Mouse (Mus musculus): Measurements from ENCODE around the gene Mprip.
"Not testable (repeated sequence)": the region's sequence is repeated elsewhere in the genome, so short reads cannot be mapped to it uniquely, and the experiment has no call there.

Mprip gene

DNA sequence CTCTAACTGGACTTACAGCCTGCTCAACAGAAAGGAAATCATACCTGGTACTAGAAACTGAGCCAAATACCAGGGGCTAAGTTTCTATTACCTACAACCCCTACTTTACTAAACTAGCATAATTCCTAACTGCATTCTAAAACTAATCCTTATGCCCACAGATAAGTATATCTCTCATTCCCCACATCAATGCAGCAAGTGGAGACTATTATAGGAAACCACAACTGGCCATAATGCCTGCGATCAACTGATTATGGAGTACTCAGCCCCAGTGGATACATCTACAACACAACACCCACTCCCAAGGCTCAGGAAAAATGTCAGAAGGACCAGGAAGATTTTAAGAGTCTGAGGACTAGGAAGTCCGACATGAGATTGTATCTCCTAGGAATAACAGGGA lies 7.6 kb upstream of the Mprip start:
- no peak for DNase-seq (ENCODE audit: low spot score in 2 of 2)

DNA sequence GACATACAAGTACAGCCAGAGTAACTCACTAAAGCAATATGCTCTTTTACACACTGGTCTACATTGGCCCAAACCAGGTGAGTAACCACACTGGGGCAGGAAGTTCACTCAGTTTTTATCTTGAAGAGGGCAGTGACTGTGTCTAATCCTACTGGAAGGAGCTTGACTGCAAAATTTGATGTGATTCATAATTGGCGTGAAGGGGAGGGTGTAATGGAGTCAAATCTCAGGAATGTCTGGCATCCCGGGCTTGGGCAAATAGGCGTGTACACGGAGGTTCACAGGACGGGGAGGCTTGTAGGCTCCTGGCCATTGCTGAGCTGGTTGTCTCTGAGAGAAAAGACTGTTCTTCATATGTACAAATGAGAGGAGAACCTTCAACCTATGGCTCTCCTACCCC lies 5.8 kb upstream of the Mprip start:
- DNase-seq (ENCODE audit: low spot score in 2 of 2), result no peak

DNA sequence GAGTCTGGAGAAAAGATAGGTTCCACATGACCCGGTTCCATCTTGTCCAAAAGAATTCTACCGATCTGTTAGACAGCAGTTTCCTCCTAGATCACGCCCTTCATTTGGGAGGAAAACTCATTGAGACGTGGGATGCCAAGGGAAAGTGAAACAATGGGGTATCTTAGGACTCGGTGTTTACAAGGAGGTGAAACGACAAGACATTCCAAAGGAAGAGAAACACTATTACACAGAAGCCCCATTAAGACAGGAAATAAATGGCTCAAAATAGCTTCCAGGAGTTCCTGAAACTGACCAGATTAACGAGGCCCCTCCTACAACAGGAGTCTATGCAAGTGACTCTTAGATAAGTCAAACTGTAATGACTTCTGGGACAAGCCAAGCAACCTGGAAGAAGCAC lies 5.1 kb upstream of the Mprip start:
- no peak for DNase-seq (ENCODE audit: low spot score in 2 of 2)

DNA sequence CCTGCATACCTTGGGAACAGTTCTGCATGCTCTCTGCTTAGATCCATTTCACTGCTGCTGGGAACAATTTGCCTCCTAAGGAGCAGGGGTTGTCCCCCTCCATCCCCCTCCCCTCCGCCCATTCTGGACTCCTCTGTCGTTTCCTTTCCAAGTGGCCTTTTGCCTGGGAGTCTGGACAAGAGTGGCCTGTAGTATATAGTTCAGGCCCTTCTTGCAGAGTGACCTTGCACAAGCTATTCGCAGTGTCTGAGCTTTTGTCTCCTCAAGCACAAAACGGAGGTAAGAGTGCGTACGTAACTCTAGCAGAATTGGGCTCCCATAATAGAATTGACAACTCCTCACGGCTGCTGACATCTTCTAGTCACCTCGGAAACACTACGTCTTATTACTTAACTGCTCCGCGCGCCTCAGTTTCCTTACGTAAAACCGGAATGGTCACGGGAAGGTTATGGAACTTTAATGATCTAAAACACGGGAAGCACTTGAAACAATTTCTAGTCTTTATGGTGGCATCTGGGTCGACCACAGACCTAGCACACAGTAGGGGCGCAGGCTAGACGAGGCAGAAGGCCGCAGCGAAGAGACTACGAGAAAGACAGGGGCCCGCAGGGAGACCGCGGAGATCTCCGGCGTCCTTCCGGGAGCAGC lies 620 bp downstream of the Mprip start:
- no peak for DNase-seq (ENCODE audit: low spot score in 2 of 2)

DNA sequence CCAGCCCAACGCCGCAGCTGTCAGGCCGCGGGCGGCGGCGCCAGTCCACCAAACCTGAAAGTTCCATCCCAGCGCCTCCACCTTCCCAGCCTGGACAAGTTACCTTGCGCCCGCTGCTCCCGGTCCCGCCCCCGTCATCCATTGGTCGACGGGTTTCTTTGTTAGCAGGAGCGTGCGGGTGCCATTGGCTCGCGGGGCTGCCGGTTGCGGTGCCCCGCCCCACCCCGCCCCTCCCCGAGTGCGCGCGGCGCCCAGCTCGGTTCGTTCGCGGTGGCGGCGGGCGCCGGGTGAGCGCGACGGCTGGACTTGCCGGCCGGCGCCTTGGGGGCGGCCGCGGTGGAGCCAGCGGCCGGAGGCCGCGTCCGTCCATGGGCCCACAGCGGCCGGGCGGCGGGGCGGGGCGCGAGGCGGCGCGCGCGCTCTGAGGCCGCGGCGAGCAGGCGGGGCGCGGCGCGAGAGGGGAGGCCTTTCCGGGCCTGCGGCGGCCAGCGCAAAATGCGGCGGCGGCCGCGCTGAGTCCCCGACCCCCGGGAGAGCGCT lies 1.2 kb downstream of the Mprip start:
- peak; percentile 91 to 93 for DNase-seq (ENCODE audit: low spot score in 2 of 2)

DNA sequence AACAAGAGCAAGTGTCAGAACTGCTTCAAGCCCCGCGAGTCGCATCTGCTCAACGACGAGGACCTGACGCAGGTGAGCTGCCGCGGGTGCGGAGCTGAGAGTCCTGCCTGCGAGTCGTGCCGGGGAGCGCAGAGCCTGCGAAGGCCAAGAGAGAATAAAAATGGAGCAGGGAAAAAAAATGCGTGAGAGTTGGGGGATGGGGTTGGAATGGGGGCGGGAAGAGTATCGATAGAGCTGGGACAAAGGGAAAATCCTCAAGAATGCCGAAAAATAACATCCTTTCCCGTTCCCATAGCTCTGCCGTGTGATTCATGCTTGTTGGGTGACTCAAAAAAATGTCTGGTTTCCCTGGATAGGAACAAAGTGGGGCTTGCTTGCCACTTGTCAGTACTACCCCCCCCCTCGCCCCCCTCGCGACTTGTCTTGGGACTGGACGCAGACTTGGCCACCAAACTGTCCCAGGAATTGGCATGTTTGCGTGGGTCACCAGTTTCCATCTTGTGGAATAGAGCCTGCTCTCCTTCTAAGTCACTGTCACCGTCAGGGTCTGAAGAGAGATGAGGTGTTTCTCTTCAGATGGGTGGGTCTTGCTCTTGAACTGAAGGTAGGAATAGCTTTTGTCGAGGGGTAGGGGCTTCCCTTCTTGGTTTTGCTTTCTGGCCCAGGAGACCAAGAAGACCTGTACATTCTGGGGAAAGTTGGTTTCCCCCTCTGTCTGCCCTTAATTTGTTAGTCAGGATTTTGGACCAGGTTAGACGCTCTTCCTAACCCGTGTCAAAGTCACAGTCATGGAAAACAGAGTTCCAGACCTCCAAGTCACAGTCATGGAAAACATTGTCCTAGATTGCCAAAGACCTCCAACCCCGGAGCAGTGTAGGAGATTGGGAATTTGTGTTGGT lies 2.0 kb downstream of the Mprip start:
- DNase-seq (ENCODE audit: low spot score in 2 of 2), result peak in 1 of 2 experiments; percentile 23

DNA sequence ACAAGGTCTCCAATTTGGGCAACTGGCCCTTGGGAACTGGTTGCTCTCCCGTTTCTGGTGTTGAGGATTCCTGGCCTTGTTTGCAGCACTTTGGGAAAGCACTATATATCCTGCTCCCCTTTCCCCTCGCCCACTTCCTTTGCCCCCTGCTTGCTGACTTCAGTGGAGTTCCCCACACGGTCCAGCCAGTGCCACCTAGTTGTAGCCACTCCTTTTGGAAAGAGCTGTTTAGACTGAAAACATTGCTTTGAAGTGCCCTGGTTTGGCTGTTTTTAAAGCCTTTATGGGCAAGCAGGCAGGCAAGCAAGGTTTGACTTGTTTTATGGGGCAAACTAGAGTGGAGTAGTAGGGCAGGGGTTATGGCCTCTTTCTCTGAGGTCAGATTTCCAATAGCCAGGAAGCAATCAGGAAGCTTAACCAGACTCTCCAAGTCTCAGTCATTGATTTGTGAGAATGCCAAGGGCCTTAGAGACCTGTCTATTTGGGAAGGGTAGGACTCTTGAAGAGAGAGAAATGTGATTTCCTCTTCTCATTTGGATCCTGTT lies 2.7 kb downstream of the Mprip start:
- DNase-seq (ENCODE audit: low spot score in 2 of 2), result no peak

DNA sequence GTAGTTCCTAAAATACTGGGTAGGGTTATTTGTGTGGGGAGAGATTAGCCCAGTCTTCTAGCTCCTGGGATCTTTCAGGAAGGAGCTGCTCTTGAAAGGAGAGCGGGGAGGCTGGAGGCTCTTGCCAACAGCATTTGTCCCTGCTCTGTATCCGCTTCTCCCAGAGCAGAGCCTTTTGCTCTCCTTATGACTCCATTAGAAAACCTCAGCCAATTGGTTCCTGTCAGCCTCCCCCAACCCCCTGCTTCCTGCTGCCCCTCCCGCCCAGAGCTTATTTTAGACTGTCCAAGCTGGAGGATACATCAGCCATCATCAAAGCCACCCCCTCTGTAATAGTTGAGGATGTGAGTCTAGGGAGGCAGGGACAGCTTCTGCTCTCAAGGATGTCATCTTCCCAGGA lies 3.7 kb downstream of the Mprip start:
- DNase-seq (ENCODE audit: low spot score in 2 of 2), result no peak

DNA sequence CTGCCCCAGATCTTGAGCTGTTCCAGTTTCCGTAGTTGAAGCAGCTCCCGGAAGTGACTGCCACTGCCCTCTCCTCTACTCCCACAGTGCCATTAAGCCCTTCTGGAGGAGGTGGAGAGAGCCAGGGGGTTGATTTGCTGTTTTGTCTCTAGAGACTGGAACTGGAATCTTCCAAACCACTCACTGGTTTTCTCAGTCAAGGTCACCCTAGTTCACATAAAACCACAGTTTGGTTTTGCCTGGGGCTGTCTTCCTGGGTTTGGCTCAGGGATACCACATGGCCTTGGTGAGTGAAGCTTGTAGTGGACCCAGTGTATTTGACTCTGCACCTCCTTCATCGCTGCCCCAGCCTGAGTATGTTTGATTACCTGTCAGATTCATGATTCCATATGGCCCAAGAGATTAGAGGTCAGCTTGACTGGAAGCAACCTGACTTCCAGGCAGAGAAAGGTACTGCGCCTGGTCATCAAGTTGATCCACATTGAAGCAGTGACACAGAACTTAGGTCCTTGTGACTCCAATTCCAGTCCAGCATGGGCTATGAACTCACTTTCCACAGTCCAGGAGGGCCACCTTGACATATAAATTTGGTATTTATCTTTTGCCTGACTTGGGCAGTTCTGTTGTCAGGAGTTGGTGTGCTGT lies 10.1 kb downstream of the Mprip start:
- no peak for DNase-seq (ENCODE audit: low spot score in 2 of 2)

DNA sequence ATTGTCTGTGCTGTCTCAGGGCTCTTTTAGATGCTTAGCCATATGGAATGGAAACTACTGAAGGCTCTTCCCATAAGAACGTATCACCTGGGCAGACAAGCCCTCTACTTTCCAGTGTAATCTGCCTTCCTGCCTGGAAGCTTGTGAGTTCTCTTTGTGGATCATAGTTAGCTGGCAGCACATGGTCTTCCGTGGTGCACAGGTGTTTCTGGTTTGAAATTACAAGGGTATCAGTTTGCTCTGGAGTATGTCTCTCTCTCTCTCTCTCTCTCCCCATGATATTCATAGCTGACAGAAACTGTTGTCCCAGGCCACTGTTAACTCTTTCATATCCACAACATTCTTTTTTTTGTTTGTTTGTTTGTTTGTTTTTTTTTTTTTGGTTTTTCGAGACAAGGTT lies 12.9 kb downstream of the Mprip start:
- DNase-seq (ENCODE audit: low spot score in 2 of 2), result no peak

DNA sequence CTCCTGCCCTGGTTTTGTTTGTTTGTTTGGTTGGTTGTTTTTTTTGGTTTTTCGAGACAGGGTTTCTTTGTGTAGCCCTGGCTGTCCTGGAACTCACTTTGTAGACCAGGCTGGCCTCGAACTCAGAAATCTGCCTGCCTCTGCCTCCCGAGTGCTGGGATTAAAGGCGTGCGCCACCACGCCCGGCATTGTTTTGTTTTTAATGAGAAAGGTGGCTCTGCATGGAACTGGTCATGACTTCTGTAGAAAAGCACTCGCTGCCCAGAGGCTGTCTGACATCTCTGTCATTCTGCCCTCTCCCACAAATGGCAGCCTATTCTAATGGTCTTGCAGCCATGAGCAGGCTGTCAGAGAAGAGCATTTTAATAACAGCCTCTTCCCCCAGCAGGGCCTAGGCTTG lies 13.6 kb downstream of the Mprip start:
- DNase-seq (ENCODE audit: low spot score in 2 of 2), result not testable (repeated sequence)

DNA sequence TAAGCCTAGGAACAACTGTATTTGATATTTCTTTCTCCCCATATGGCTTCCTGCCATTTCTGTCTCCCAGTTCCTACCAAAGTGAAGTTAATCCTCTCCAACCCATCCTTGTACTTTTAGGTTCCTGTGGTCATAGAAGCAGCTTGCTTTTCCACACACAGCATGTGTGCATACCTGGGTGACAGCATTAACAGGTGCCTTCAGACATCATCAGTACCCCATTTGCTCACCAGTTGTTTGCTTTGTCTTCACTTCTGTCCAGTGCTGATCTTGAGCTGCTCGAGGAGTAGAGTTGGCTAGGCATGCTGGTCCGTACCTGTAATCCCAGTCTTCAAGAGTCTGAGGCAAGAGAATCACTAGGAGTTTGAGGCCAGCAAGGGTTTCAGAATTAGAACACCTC lies 16.7 kb downstream of the Mprip start:
- no peak for DNase-seq (ENCODE audit: low spot score in 2 of 2)

DNA sequence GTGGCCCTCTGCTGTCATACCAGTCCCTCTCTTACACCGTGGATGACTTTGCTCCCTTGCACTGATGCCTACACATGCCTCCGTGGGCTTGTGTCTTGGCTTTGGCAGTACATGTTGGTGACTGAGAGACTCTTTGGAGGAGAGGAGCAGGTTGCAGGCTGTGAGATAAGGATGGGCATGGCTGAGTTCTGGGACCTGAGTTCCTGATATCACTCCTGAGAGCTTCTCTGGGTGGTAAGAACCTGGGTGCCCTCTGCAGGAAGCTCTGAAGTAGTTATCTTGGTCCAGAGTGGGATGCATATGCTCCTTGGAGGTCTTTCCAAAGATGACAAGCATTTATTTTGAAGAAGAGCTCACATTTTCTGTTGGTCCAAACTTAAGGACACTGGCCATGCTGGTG lies 17.6 kb downstream of the Mprip start:
- no peak for DNase-seq (ENCODE audit: low spot score in 2 of 2)

DNA sequence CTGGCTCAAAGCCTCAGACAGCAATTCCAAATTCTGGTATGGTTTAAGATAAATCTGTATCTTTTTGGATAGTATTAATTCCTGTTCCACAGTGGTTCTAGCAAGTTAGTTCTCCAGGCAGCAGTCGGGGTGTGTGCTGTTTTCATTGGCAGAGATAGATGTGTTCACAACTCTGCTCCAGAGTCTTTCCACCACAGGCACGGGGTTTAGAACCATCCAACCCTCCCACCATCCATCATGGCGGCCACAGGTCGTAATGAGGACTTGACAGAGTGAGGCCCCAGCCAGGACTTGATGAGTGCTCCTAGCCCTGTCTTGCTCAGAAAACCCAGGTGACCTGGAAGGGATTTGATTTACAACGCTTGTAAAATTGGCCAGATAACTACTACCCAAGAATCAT lies 19.0 kb downstream of the Mprip start:
- no peak for DNase-seq (ENCODE audit: low spot score in 2 of 2)

DNA sequence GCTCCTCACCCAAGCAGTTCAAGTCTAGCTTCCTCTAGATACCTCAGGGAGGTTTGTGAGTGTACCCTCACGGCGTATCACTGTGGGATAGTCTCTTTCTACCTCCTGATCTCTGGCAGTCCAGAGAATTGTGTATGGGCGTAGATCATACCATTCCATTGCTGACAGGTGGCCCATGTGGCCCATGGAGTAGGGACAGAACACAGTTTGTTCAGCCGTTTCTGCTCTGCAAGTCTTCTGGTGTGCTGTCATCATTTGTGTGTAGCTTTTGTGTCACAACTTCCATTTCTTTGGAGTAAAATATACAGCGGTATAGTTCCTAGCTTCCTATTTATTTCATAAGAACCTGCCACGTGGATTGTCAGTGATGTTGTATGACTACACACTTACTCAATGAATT lies 23.9 kb downstream of the Mprip start:
- DNase-seq (ENCODE audit: low spot score in 2 of 2), result no peak

DNA sequence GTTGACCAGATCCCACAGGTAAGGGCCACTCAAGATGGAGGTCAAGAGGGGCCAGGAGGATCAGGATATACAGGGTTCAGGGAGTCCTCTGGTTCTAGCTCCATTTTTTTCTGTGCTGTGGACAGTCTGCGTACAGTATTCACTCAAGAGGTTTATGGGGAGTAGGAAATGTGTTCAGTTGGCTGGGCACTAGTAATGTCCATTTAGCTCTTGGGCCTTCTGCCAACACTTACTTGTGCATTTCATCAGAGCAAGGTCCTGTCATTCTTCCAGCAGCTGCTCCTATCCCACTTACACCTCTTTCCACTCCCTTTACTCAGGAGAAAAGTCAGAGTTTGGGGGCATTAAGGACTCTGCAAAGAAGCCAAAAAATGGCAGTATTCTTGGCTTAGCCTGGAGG lies 33.4 kb downstream of the Mprip start:
- DNase-seq (ENCODE audit: low spot score in 2 of 2), result no peak

DNA sequence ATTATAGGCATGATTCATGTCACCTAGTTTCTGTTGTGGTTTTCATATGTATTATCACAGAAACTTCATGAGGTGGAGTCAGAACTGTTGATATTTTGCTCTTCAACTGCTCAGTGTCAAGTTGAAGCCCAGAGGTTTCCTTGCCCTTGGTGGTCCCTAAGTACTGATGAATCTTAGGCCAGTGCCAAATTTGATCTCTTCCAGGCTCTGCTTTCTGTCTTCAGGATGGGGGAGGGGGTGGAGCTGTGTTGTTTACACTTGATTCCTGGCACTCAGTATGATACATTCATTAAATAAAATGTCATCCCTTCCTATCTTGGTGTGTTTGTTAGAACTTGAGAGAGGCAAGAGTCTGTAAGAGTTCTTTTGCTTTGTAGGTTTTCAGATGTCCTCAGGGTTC lies 34.4 kb downstream of the Mprip start:
- DNase-seq (ENCODE audit: low spot score in 2 of 2), result no peak

DNA sequence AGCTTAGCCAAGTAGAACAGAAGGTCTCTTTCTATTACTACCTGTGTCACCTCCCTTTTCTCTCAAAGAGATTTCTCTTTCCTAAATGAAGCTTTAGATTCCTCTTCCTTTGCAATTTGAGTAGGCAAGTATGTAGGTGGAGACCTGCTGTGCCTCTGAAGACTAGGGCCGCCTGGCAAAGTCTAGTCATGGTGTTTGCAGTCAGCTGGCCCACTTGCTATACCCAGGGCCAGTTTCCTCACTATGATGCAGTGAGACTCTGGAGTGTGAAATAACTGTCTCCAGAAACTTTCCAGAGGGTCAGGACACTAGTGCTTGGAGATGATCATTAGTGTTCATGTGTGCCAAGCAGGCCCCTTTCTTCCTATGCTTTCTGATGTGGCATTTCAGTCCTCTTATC lies 36.5 kb downstream of the Mprip start:
- DNase-seq (ENCODE audit: low spot score in 2 of 2), result no peak

DNA sequence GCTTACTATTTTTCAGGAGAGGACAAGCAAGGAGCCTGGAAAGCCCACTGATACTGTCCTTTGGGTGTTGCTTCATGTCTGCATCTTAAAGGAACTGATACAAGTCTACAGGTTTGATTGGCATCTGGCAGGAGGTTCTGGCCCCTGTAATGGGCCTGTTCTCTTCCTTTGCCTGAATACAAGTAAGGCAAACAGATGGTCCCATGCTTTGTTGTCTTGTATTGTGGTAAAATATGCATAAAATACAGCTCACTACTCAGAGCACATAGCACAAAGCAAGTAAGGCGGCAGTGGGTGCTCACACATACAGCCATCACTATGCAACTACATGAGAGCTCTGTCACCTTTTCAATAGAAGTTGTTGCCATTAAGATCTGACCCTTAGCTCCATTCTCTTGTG lies 39.7 kb downstream of the Mprip start:
- no peak for DNase-seq (ENCODE audit: low spot score in 2 of 2)

DNA sequence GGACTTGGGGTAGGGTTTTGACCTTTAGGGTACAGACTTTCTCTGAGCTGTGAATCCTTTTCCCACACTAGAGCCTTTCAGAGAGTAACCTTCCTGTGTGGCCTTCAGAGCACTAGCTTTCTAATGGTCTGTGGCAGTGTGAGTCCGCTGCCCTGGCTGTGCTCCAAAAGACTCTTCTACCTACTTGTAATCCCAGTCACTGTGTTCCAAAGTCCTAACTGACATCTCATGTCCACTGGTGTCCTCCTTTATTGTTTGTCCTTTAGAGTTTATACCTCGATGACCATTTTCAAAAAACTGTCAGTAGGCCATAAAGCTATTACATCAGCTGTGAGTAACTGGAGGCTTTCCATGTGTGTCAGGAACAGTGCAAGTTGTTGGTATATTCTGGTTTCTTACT lies 44.0 kb downstream of the Mprip start:
- DNase-seq (ENCODE audit: low spot score in 2 of 2), result no peak

DNA sequence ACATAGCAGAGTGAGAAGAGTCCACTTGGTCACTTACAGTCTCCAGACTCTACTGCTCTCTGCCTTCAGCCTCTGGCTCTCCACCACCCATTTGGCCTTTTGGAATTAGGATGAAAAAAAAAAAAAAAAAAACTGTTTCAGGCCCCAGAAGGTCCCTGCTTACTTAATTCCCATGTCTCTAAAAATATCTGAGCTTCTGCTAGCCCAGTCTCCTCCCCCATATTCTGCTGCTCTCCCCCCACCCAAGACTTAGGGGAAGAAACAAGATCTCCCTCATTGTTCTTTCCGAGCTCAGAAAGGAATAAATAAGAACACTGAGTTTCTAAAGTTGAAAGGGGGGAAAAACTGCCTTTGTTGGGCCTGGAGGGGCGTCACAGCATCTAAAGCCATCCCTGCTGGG lies 46.4 kb downstream of the Mprip start:
- no peak for DNase-seq (ENCODE audit: low spot score in 2 of 2)

DNA sequence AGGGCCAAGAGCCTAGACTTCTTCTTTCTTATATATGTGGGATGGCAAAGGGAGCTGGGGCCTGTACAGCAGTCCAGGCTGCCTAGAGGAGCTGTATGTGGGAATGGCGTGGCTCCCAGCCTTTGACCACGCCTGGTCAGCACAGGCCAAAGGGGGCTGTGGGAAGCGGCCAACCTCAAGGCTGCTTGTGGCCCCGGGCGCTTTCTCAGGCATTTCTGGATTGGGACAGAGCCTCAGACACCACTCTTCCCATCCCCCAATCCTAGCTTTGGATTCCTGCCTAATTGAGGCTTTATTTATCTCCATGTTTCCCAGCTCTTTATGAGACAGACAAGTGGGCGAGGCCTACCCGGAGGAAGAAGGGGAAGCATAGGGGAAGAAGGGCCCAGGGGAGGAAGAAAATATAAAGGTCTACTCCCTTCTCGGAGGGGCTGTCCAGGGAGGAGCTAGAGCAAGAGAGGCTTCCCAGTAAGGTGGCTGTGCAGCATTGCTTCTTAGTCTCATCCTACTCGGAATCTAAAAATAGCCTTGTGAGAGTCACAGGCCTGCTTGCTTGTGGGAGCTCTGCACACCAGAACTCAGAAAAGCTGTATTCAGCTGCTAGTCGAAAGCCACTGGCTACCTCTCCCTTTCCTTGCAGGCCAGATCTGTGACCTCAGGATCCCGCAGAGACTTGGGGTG lies 47.0 kb downstream of the Mprip start:
- DNase-seq (ENCODE audit: low spot score in 2 of 2), result no peak

Data from spleen, postnatal 4 days (tissue).